ENCODE assay signal across 8 mouse cellular contexts in genomic region chr12:73794151-73794883, GRCm38 (mm10).
DNase-seq lines count a peak whose midpoint lies in the region; ATAC-seq lines count a peak whose summit lies in the region.

No protein-coding gene starts in this region.

- no peaks in the 10 kb centered on the region for H3K4me1 ChIP-seq in embryonic facial prominence, embryonic 11.5 days (ENCODE audit: control insufficient read depth, insufficient read depth, low read length)
- H3K4me1 ChIP-seq in intestine, embryonic 15.5 days (replicated peaks) = peaks cover 25% of the 10 kb centered on the region

- DNase-seq in adrenal gland, adult 2 months = peak; percentile 96
- peak; percentile 30 for DNase-seq in embryonic facial prominence, embryonic 11.5 days (ENCODE audit: low spot score)
- DNase-seq in heart, adult 11 months = peak; percentile 99
- peak; percentile 59 to 74 for DNase-seq in left cerebral cortex, adult 8-10 months (ENCODE audit: low spot score in 2 of 2)
- DNase-seq in spleen, postnatal 10 days (ENCODE audit: low spot score in 2 of 2) = peak; percentile 15 to 52

- no peak overlapping the region for H3K9ac ChIP-seq in embryonic facial prominence, embryonic 11.5 days (replicated peaks; ENCODE audit: low read length)
- 0 out of 2 replicates have a peak overlapping the region, but pooled peaks have one; percentile 14 for H3K9ac ChIP-seq in intestine, embryonic 15.5 days

- no peak overlapping the region for H3K4me3 ChIP-seq in embryonic facial prominence, embryonic 11.5 days (ENCODE audit: low read depth, low read length)
- H3K4me3 ChIP-seq in intestine, embryonic 15.5 days (replicated peaks) = no peak overlapping the region

- 18% methylated on average over 17 of the region's 17 CpGs for WGBS in embryonic facial prominence, embryonic 11.5 days
- WGBS in intestine, embryonic 15.5 days = 25% methylated on average over 17 of the region's 17 CpGs

- H3K4me2 ChIP-seq in embryonic facial prominence, embryonic 11.5 days (ENCODE audit: low read depth, low read length) = 0 out of 2 replicates have a peak overlapping the region, but pooled peaks have one; percentile 15
- peak overlapping the region; percentile 28; the same call in 1 of the 2 replicates for H3K4me2 ChIP-seq in intestine, embryonic 15.5 days (replicated peaks)

- H3K36me3 ChIP-seq in embryonic facial prominence, embryonic 11.5 days (replicated peaks; ENCODE audit: control insufficient read depth, insufficient read depth, low read depth, low read length) = no peaks in the 10 kb centered on the region
- H3K36me3 ChIP-seq in intestine, embryonic 15.5 days = no peaks in the 10 kb centered on the region

- H3K9me3 ChIP-seq in embryonic facial prominence, embryonic 11.5 days (replicated peaks; ENCODE audit: control insufficient read depth, low read length) = no peaks in the 10 kb centered on the region
- no peaks in the 10 kb centered on the region for H3K9me3 ChIP-seq in intestine, embryonic 15.5 days

- no peaks in the 10 kb centered on the region for H3K27me3 ChIP-seq in embryonic facial prominence, embryonic 11.5 days (ENCODE audit: control insufficient read depth, insufficient read depth, low read length)
- H3K27me3 ChIP-seq in intestine, embryonic 15.5 days (replicated peaks) = no peaks in the 10 kb centered on the region

- H3K27ac ChIP-seq in embryonic facial prominence, embryonic 11.5 days (replicated peaks; ENCODE audit: low read depth, low read length) = no peak overlapping the region
- 0 out of 2 replicates have a peak overlapping the region, but pooled peaks have one; percentile 41 for H3K27ac ChIP-seq in intestine, embryonic 15.5 days

- peak; percentile 70 for ATAC-seq in embryonic facial prominence, embryonic 11.5 days (replicated peaks; ENCODE audit: insufficient number of reproducible peaks, low FRiP score, low TSS enrichment, low read depth)
- ATAC-seq in intestine, embryonic 15.5 days = peak; percentile 78
- peak; percentile 68 for ATAC-seq in megakaryocyte, adult 5-6 weeks (ENCODE audit: poor library complexity, severe bottlenecking)
- ATAC-seq in erythroid progenitor cell, adult 5-6 weeks (replicated peaks; ENCODE audit: low FRiP score, poor library complexity, severe bottlenecking) = no peak

Comparison
In these comparisons a context has a peak if more than half of its experiments do, and no peak if none do; other contexts are left out.
1. DNase-seq: peak in every context shown above with its lines; median percentile 99 in heart, adult 11 months; 96 in adrenal gland, adult 2 months; 66 in left cerebral cortex, adult 8-10 months; 34 in spleen, postnatal 10 days; 30 in embryonic facial prominence, embryonic 11.5 days.